Mouse (Mus musculus): Measurements from ENCODE around the gene Hdac9. TPM values are rescaled to one million over a fixed set of nuclear protein-coding genes. Genes with fewer than 3 reads are reported as not detected.

Gene Hdac9
- polyA plus RNA-seq, 2 experiments from 2014 or later: 3.2 to 3.6 TPM

- no peak for ATAC-seq
These were observed 701.6 kb downstream of the Hdac9 start for GRCm38 (mm10) chr12:34215023-34216020.

GRCm38 (mm10) chr12:34212162-34212561, 704.7 kb downstream of the Hdac9 start:
- ATAC-seq: no peak

DNA sequence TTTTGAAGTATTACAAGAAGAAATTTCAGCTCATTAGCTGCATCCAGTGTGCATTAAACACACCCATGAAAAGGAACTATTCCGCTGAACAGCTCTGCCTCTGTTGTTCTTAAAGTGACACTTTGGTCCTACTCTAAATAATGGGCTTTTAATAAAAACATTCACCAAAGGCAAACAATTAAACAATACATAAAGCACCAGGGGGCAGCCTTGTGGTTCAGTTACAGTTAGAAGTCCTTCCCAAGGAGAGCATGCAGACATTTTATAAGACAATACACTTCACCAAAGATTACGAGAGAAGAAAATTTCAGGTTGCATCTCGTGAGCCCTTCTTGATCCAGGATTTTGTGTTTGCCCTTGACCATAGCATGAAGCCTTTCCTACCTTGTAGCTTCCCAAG, 715.4 kb downstream of the Hdac9 start:
- ATAC-seq: no peak

GRCm38 (mm10) chr12:34200030-34200446, 716.9 kb downstream of the Hdac9 start:
- no peak for ATAC-seq

- ATAC-seq: no peak
These were observed 721.6 kb downstream of the Hdac9 start for GRCm38 (mm10) chr12:34195155-34195828.

- ATAC-seq: no peak
These were observed 722.8 kb downstream of the Hdac9 start for GRCm38 (mm10) chr12:34194116-34194515.

DNA sequence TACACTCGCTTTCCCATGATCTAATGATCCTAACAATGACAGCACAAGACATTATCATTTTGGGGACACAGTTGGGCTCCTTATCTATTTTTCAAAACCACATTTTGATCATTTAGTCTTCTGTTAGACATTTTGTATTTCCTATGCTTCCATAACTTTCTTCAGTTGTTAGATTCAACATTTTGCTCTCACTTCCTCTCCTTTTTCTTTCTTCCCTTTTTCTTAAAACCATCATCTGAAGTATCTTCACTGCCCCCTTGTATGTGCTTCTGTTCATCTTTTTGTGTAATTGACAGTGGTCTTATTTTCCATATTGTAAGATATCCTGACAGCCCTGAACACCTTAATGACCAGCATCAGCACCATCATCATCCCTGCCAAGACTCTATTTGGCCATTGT, 725.6 kb downstream of the Hdac9 start:
- ATAC-seq: no peak

GRCm38 (mm10) chr12:34178931-34179330, 738.0 kb downstream of the Hdac9 start:
- ATAC-seq: no peak

GRCm38 (mm10) chr12:34176790-34177189, 740.1 kb downstream of the Hdac9 start:
- no peak for ATAC-seq

DNA sequence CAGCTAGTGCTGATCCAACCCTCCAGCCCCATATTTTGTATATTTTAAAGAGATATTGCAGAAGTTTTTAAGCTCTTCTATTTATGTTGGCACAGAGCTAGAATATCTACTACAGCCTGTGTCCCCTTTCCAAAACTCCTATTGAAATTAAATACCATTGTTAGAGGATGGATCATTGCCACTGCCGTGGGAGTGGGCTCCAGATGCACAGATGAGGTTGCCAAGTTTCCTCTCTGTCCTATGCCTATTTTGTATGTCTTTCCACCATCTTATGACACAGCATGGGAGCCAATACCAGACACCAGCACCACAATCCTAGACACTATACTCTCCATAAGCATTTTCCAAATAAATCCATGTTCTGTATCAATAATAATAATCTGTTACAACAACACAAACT, 743.9 kb downstream of the Hdac9 start:
- ATAC-seq: no peak

DNA sequence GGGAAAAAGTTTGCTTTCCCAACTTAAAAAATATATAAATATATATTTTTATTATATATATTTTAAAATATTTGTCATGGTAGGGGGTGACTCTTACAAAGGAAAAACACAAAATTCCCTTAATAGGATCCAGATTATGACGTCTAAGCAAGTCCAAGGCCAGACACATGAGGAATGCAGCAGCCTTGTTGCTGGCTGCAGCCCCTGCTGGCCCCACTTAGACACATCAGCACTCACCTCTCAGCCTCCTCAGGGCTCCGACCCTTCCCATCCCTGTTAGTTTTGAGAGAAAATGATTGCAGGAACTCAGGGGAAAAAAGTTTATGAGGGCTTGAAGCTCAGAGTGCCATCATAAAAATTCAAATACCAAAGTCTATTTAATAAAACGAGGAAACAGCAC, 746.3 kb downstream of the Hdac9 start:
- no peak for ATAC-seq

- no peak for ATAC-seq
These were observed 751.2 kb downstream of the Hdac9 start for GRCm38 (mm10) chr12:34165674-34166073.

GRCm38 (mm10) chr12:34156301-34156700, 760.6 kb downstream of the Hdac9 start:
- ATAC-seq: no peak

DNA sequence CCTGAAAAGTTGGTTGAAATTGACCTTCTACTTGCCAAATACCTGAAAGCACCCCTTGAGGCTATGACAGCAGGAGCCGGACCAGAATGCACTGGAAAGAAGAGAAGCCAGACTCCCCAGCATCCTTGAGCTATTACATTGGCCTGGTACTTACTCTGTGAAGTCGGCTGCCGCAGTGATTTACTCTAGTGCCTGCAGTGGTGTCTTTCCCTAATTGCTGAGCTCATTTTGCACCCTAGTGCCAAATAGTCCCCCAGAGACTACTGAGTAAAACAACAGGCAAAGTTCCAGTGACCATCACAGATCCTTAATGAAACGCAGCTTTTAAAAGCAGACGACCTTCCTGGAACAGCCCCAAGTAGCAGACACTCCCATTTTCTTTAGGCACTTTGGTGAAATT, 761.2 kb downstream of the Hdac9 start:
- no peak for ATAC-seq

DNA sequence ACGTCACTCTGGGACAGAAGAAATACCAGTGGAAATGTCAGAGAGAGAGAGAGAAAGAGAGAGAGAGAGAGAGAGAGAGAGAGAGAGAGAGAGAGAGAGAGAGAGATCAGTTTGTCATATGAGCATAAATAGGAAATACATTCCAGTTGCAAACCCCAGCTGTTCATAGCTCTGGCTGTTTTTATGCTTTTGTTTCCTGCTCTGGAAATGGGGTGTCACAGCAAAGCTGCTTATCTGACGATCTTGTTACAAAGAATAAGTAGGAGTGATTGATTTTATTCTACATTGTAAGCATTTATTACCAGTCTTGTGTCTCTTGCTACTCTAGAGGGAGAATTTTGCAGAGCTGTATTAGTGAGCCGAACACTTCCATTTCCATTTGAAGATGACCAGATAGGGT, 762.1 kb downstream of the Hdac9 start:
- no peak for ATAC-seq

DNA sequence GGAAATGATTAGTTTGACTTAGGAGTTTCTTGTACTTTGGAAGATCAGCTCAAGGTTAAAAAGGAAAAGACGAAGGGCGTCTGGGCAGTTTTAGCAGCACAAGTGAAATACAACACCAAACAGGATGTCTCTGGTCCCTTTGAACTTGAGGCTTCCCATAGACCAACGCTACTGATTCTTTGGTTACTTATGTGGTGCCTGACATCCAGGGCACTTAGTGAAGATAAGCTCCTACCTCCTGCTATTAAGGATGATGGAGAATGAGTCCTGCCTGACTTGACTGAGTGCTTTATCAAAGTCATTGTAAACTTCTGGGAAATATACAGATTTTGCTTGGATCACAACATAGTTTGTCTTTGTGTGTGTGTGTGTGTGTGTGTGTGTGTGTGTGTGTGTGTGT, 765.6 kb downstream of the Hdac9 start:
- ATAC-seq: no peak

DNA sequence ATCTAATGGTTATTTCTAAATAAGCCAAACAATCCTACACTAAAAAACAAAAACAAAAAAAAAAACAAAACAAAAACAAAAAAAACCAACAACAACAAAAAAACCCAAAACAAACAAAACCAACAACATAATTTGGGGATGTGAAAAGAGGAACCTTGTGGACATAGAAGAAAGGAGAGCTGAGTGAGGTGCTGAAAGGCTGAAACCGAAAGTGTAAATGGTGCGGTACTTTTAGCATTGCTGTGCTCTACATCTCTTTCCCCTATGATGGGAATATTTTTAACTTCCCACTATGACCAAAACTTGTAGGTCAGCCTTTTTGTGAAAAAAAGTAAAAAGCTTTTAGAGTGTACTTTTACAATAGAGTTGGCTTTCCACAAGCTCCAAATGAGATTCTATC, 774.2 kb downstream of the Hdac9 start:
- no peak for ATAC-seq

DNA sequence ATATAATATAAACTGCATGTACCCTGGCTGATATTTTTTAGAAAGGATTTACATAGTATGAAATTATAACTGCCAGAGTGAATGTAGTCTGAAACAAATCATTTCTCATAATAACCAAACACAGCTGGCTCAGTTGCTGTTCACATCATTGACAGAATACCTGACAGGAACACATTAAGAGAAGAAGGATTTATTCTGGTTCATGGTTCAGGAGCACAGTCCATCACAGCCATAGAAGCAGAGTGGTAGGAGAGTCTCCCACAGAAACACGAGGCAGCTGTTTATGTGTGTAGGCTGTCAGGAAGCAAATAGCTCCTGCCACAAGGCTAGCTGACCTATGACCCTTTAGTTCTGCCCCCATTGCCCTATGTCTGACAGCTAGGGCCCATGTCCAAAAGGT, 803.6 kb downstream of the Hdac9 start:
- no peak for ATAC-seq

DNA sequence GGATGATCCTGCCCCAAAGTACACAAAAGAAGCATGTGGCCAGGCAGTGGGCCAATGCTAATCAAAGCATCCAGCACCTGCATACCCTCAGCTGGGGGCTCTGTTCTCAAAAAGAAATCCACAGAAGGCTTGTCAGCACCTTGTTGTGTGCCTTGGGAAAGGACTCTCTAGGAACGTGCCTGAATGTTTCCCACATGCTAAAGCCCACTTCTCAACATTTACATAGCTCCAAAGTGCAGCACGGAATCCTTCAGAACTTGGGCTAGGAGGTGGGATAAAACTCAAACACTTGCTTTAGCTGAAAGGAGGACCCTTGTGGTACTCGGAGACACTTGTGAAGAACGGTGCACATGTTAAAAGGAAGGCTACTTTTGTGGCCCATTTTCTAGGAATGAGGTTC, 823.9 kb downstream of the Hdac9 start:
- ATAC-seq: no peak

- no peak for ATAC-seq
These were observed 825.0 kb downstream of the Hdac9 start for GRCm38 (mm10) chr12:34091851-34092250.

GRCm38 (mm10) chr12:34087292-34087942, 829.5 kb downstream of the Hdac9 start:
- ATAC-seq: no peak

DNA sequence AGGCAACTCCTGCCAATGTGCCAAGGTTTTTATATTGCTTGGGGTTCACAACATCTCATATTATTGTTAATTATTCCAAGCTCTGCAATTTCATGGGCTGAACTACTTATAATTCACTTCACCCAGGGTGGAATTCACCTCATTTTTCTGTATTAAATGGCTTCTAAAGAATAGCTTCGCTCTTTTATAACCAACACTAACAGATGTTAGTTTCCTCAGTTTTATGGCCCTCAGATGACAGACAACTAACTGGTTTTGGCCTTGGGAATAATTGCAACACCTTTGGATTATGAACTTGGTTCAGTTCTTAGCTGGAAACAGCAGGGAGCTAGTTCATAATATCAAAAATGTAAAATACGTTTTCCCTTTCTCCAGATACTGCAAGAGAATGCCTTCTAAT, 839.9 kb downstream of the Hdac9 start:
- ATAC-seq: no peak

DNA sequence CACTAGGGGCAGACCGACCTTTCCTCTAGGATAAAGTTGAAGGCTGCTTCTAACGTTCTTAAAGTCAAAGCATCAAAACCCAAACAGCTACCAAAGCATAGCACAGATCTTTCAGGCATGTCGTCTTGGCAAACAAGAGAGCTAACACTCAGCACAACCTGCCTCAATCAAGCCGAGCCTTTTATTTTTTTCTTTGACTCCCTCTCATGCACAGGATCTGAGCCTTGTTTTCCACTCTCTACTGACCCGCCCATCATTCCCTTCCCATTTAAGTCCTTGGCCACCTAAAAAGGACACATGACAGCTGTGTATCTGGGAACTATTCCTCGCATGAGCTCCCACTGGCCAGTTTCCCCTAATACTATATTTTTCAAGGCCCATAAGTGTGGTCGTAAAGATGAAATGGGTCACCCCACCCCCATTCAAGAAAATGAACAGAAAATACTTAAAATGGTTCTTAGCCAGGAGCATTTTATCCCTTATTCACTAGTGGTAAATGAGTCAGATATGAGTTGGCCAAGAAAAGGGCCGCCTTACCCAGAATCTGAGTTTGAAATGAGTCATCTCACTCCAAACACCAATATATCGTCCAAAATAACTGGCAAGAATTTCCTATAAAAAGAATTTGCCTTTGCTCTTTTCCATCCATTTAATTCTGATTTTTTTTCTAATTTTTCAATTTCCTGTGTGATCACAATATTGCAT, 840.9 kb downstream of the Hdac9 start:
- ATAC-seq: no peak
